Mouse (Mus musculus) MEL (cell line): Measurements from ENCODE around the gene Tmem45a.

ENCODE experiments used
- CTCF ChIP-seq, 3 experiments: IDR thresholded peaks in 2 of 3; conservative IDR thresholded peaks in 1 of 3; 2 replicates each; pipeline ENCODE4 v1.5.1; 2011 to 2012; ENCODE audit warnings: low read length in 3 of 3, low read depth in 2 of 3, mild to moderate bottlenecking in 2 of 3, improper control_type of control experiment in 1 of 3, inconsistent platforms in 1 of 3, mixed read lengths in 1 of 3, moderate library complexity in 1 of 3; ENCODE audit not compliant: control insufficient read depth in 1 of 3, insufficient read depth in 1 of 3, poor library complexity in 1 of 3, severe bottlenecking in 1 of 3
- ELF1 ChIP-seq: IDR thresholded peaks from 2 replicates; pipeline ENCODE4 v1.6.1; 2014; ENCODE audit warnings: low read depth, mild to moderate bottlenecking, inconsistent platforms, low read length, improper control_type of control experiment, moderate library complexity
- GABPA ChIP-seq: IDR thresholded peaks from 2 replicates; pipeline ENCODE4 v1.6.1; 2012; ENCODE audit warnings: low read depth, mild to moderate bottlenecking, inconsistent platforms, low read length, improper control_type of control experiment, moderate library complexity
- MAZ ChIP-seq: IDR thresholded peaks from 2 replicates; pipeline ENCODE4 v1.6.1; 2012; ENCODE audit warnings: low read depth, mild to moderate bottlenecking, inconsistent platforms, low read length, improper control_type of control experiment
- MYB ChIP-seq: IDR thresholded peaks from 2 replicates; pipeline ENCODE4 v1.6.1; 2011; ENCODE audit warnings: mild to moderate bottlenecking, low read depth, low read length, improper control_type of control experiment
- NELFE ChIP-seq: IDR thresholded peaks from 2 replicates; pipeline ENCODE4 v1.6.1; 2011; ENCODE audit warnings: low read depth, low read length, improper control_type of control experiment
- POLR2A ChIP-seq, 2 experiments: IDR thresholded peaks; 2 replicates each; pipeline ENCODE4 v1.6.1; 2011 to 2012; ENCODE audit warnings: low read length in 2 of 2, mild to moderate bottlenecking in 2 of 2, control low read depth in 1 of 2, improper control_type of control experiment in 1 of 2, low read depth in 1 of 2, moderate library complexity in 1 of 2; ENCODE audit not compliant: control insufficient read depth in 1 of 2, insufficient read depth in 1 of 2, poor library complexity in 1 of 2
- TCF12 ChIP-seq: IDR thresholded peaks from 2 replicates; pipeline ENCODE4 v1.6.1; 2014; ENCODE audit warnings: low read depth, mild to moderate bottlenecking, inconsistent platforms, low read length, improper control_type of control experiment, moderate library complexity
- USF1 ChIP-seq: IDR thresholded peaks from 2 replicates; pipeline ENCODE4 v1.6.1; 2014; ENCODE audit warnings: low read depth, mild to moderate bottlenecking, inconsistent platforms, low read length, improper control_type of control experiment, moderate library complexity
- USF2 ChIP-seq, 2 experiments: IDR thresholded peaks; 2 replicates each; pipeline ENCODE4 v1.6.1; 2011 to 2012; ENCODE audit warnings: improper control_type of control experiment in 2 of 2, low read length in 2 of 2, borderline replicate concordance in 1 of 2, inconsistent platforms in 1 of 2, low read depth in 1 of 2, mild to moderate bottlenecking in 1 of 2; ENCODE audit not compliant: insufficient read depth in 1 of 2
- ZC3H11A ChIP-seq: IDR thresholded peaks from 2 replicates; pipeline ENCODE4 v1.6.1; 2012; ENCODE audit warnings: low read depth, mild to moderate bottlenecking, inconsistent platforms, low read length, improper control_type of control experiment
- ZMIZ1 ChIP-seq: IDR thresholded peaks from 2 replicates; pipeline ENCODE4 v1.6.1; 2012; ENCODE audit warnings: low read depth, mild to moderate bottlenecking, inconsistent platforms, low read length, improper control_type of control experiment, moderate library complexity

GRCm38 (mm10) chr16:56852841-56853587, 33.0 kb downstream of the Tmem45a start:
- no peak for TF ChIP-seq TCF12
- TF ChIP-seq CTCF (IDR thresholded peaks at IDR 0.05 in 2 of 3, conservative IDR thresholded peaks at IDR 0.05 in 1 of 3; ENCODE audit: control insufficient read depth in 1 of 3, insufficient read depth in 1 of 3, low read depth in 2 of 3, low read length in 3 of 3, poor library complexity in 1 of 3, severe bottlenecking in 1 of 3): no peak
- no peak for TF ChIP-seq USF2 (IDR thresholded peaks at IDR 0.05; ENCODE audit: borderline replicate concordance in 1 of 2, insufficient read depth in 1 of 2, low read depth in 1 of 2, low read length in 2 of 2)
- no peak for TF ChIP-seq POLR2A (IDR thresholded peaks at IDR 0.05; ENCODE audit: control insufficient read depth in 1 of 2, insufficient read depth in 1 of 2, low read depth in 1 of 2, low read length in 2 of 2, poor library complexity in 1 of 2)
- TF ChIP-seq MYB: no peak
- no peak for TF ChIP-seq ZC3H11A
- TF ChIP-seq NELFE: no peak
- no peak for TF ChIP-seq GABPA
- no peak for TF ChIP-seq MAZ
- no peak for TF ChIP-seq USF1
- no peak for TF ChIP-seq ELF1
- no peak for TF ChIP-seq ZMIZ1
